Mouse (Mus musculus): Measurements from ENCODE around the gene Ddx19a. TPM values are rescaled to one million over a fixed set of nuclear protein-coding genes. Genes with fewer than 3 reads are reported as not detected.
"Not testable (repeated sequence)": the region's sequence is repeated elsewhere in the genome, so short reads cannot be mapped to it uniquely, and the experiment has no call there.

Gene Ddx19a
- total RNA-seq, 2 experiments from 2014 or later = 30.9 to 31.1 TPM

GRCm38 (mm10) chr8:110941453-110941948 lies 56.1 kb downstream of the Ddx19a start:
- peak; percentile 47 to 61 for DNase-seq (ENCODE audit: low spot score in 2 of 2)
- intact Hi-C loops (cut with DNase I) = no loop called here

- intact Hi-C loops (cut with DNase I) = no loop called here
- no peak for DNase-seq (ENCODE audit: low spot score in 2 of 2)
These were observed 56.7 kb downstream of the Ddx19a start for GRCm38 (mm10) chr8:110940682-110941452.

DNA sequence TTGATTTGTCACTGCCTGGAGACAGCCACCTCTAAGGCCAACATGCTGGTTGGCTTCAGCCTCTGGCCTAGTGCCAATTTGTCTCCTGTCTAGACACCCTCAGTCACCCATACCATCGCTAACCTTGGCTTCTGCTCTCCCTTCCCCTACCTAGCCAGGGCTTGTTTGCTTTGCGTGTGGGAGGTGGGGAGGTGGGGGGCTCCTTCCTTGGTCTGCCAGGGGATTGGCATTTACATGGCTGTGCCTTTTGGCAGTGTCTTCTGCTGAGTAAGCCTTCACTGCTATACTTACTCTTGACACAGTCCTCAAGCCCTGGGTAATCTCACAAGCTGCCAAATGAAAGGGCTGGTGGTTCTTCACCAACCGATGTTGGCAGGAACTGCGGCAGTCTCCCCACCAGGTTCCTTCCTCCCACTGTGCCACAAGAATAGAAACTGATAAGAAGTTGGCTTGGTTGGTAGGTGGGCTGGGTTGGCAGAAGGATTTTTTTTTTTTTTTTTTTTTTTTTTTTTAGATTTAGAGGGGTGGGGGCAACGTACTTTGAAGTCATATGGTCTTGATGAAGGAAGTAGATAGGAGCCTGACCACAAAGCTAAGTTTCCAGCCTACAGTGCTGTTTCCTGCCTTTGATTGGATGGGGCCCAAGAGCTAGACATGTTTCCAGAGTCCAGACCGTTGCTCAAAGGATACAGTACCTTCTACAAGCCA lies 58.6 kb downstream of the Ddx19a start:
- peak; percentile 68 to 94 for DNase-seq (ENCODE audit: low spot score in 2 of 2)
- intact Hi-C loops (cut with DNase I) = no loop called here

- intact Hi-C loops (cut with DNase I) = no loop called here
- peak; percentile 42 to 67 for DNase-seq (ENCODE audit: low spot score in 2 of 2)
These were observed 61.4 kb downstream of the Ddx19a start for GRCm38 (mm10) chr8:110936217-110936616.

DNA sequence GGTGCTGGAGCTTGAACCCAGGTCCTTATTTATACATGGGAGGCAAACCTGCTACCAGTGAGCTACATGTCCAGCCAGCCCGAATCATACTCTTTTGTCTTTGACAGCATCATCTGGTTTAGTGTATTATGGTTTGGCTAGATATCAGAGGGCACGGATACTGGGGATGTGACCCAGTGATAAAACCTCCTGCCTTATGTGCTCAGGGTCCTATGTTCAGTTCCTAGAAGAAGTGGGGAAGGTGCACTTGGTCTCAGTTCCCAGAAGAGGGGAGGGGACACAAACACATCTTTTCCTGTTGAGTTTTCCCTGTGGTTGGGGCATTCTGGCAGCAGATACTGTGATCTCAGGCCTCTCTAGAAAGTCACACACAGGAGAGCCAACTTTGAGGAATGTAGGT lies 64.3 kb downstream of the Ddx19a start:
- intact Hi-C loops (cut with DNase I) = no loop called here
- no peak for DNase-seq (ENCODE audit: low spot score in 2 of 2)

- DNase-seq (ENCODE audit: low spot score in 2 of 2) = no peak
- intact Hi-C loops (cut with DNase I) = no loop called here
These were observed 65.2 kb downstream of the Ddx19a start for GRCm38 (mm10) chr8:110932444-110932843.

GRCm38 (mm10) chr8:110931176-110931939 lies 66.2 kb downstream of the Ddx19a start:
- peak in 1 of 2 experiments; percentile 26 for DNase-seq (ENCODE audit: low spot score in 2 of 2)
- intact Hi-C loops (cut with DNase I) = no loop called here

GRCm38 (mm10) chr8:110929672-110930071 lies 67.9 kb downstream of the Ddx19a start:
- DNase-seq (ENCODE audit: low spot score in 2 of 2); intact Hi-C loops (cut with DNase I): not testable (repeated sequence)

DNA sequence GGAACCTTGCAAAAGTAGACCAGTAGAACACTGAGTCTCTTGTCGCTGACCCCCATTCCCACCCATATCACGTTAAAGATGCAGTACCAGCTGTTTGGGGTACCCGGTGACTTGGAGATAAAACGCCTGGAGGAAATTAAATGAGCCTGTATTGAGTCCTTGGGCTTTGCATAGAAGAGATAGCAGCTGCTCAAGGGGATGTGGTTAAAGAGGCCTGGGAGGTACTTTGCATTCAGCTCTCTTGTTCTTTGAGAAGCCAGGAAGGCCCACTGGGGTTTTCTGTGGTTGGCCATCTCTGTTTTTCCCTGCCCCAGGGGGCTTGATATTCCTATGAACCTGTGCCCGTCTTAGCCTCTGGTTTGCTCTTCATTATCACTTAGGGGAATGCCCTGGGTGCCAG lies 68.5 kb downstream of the Ddx19a start:
- no peak for DNase-seq (ENCODE audit: low spot score in 2 of 2)
- intact Hi-C loops (cut with DNase I) = no loop called here

DNA sequence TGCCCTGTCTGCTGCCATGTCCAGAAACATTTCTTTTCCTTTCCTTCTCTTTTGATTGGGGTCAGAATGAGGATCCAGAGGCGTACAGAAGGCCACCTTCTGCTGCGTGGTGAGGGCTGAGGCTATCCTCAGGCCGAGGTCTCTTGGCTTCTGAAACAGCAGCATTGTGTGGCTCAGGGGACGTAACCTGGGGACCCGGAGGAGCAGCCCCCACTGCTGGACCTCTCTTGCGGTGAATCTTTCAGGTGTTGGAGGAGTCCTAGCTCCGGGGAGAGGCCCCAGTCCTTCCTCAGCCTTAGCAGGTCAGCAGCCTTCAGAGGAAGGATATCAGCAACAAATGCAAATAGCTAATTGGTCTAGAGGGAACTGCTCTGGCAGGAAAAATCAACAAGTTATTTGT lies 69.2 kb downstream of the Ddx19a start:
- intact Hi-C loops (cut with DNase I) = no loop called here
- no peak for DNase-seq (ENCODE audit: low spot score in 2 of 2)

DNA sequence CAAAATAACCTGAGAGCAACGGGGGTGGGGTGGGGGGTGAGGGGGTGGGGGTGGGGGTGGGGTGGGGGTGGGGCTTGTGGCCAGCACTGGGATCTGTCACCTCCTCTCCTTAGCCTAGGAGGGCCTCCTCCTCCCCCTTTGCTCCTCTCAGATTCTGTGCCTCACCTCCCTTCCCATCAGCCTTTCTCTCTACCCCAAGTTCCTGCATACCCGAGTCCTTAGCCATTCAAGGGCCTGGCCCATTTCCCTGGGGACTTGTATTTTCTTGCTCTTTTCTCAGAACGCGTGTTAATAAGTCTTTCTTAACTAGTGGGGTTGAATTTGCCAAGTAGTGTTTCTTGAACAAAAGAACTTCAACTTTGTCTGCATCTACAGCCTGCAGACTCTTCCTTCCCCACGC lies 70.9 kb downstream of the Ddx19a start:
- no peak for DNase-seq (ENCODE audit: low spot score in 2 of 2)
- intact Hi-C loops (cut with DNase I) = no loop called here

GRCm38 (mm10) chr8:110925691-110926140 lies 71.9 kb downstream of the Ddx19a start:
- intact Hi-C loops (cut with DNase I) = no loop called here
- no peak for DNase-seq (ENCODE audit: low spot score in 2 of 2)

Small RNA genes within 50 kb of the gene (microRNA-seq; reads per million reads assigned to microRNA genes)
- gene Gm24103 (0 reads per million in 2 experiments), gene Mir3473d (0.34 to 0.50 reads per million in 2 experiments)

Other genes with a start within 250 kb of the Ddx19a start
- gene Il34, start 191.9 kb downstream of the Ddx19a start, total RNA-seq (2021) = 100 to 1,000 TPM; 110 to 121 TPM
- gene Cog4, start 151.2 kb downstream of the Ddx19a start, total RNA-seq (2021) = 10 to 100 TPM; 55.8 to 56.3 TPM
- 10 to 100 TPM; 61.5 to 61.7 TPM for gene Sf3b3, start 151.0 kb downstream of the Ddx19a start, total RNA-seq (2021)
- gene Fuk, start 95.3 kb downstream of the Ddx19a start, total RNA-seq (2021) = 10 to 100 TPM; 15.9 to 19.0 TPM
- 10 to 100 TPM; 86.2 to 88.7 TPM for gene St3gal2, start 77.9 kb downstream of the Ddx19a start, total RNA-seq (2021)
- gene Ddx19b, start 34.0 kb upstream of the Ddx19a start, total RNA-seq (2021) = 10 to 100 TPM; 24.4 to 27.4 TPM
- gene Aars, start 35.3 kb upstream of the Ddx19a start, total RNA-seq (2021) = 10 to 100 TPM; 94.3 to 95.5 TPM
- not detected for gene Exosc6, start 58.5 kb upstream of the Ddx19a start, total RNA-seq (2021)
- gene Clec18a, start 94.6 kb upstream of the Ddx19a start, total RNA-seq (2021) = 1 to 10 TPM; 2.7 TPM
- 10 to 100 TPM; 26.9 to 27.5 TPM for gene Pdpr, start 96.8 kb upstream of the Ddx19a start, total RNA-seq (2021)

Measured in left cerebral cortex, postnatal 25 days (tissue).